Mouse (Mus musculus) frontal cortex, adult 2 months (tissue): ENCODE data around the gene Ccdc40. TPM values are rescaled to one million over a fixed set of nuclear protein-coding genes. Genes with fewer than 3 reads are reported as not detected.

Experiments used
- DNase-seq, 2 experiments: peaks; one replicate each; pipeline ENCODE4 v3.0.0; 2022; ENCODE audit warnings: low spot score in 1 of 2; ENCODE audit errors: extremely low spot score in 1 of 2
- polyA plus RNA-seq: library from polyadenylated mRNA; depleted of rRNA; stranded (reverse); fragments of >200 nt; gene quantifications from 2 replicates; pipeline ENCODE4 v1.2.3, GENCODE M21; 2012

Ccdc40 gene
- polyA plus RNA-seq, 1 experiment = 1.9 TPM

DNA sequence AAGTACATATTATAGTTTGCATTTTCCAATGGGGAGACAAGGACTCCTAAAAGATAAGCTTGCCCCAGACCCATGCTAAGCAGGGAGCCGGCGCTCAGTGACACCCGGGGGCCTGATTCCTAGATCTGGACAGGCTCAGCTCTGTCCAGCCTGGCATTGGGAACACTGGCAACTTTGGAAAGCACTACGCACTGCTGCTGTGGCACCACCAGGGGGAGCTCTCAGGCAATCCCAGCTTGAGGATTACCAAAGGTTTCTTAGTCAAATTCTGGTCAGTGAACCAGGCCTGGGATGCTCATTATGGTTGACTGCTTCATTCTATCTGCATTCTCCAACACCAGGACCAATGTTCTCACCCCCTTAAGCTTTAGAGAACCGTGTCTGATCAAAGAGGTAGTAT, 21.8 kb upstream of the Ccdc40 start:
- peak in 1 of 2 experiments; percentile 80 for DNase-seq

- DNase-seq = no peak
Measured at GRCm38 (mm10) chr11:119207986-119208385, 20.4 kb upstream of the Ccdc40 start.

GRCm38 (mm10) chr11:119208870-119209370, 19.5 kb upstream of the Ccdc40 start:
- DNase-seq = no peak

- DNase-seq = no peak
Measured at GRCm38 (mm10) chr11:119209371-119210025, 18.9 kb upstream of the Ccdc40 start.

- DNase-seq = peak in 1 of 2 experiments; percentile 84
Measured at GRCm38 (mm10) chr11:119210321-119211100, 17.9 kb upstream of the Ccdc40 start.

DNA sequence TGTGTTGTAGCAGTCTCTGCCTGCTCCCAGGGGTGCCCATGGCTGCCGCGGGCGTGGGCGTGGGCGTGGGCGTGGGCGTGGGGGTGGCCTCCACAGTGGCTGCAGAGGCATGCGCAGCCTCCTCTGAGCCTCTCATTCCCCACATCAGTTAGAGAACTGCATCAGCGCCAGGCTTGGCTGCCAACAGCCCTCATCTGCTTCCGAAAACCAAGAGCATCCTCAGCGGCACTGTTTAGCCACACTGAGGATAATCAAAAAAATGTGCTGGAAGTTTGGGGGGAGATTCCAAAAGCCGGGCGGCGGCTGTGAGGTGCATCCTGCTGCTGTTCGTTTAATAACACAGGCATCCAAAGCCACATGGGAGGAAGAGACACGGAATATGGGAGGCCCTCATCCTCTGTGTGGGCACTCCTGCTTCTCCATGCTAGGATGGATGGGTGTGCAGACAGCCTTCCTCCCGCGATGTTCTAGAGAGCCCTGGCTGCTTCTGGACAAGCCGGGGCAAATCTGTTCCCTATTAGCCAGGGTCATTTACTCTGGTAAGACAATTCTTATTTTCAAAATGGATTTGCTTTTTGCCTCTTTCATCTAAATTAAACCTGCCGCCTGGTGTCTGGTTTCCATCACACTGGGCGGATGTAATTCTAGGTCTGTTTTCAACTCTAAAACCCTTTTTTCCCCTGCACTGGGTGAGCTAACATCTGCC, 16.6 kb upstream of the Ccdc40 start:
- DNase-seq = peak in 1 of 2 experiments; percentile 56

- DNase-seq = no peak
Measured at GRCm38 (mm10) chr11:119213166-119213885, 15.0 kb upstream of the Ccdc40 start.

- DNase-seq = no peak
Measured at GRCm38 (mm10) chr11:119215038-119215904, 13.1 kb upstream of the Ccdc40 start.

- no peak for DNase-seq
Measured at GRCm38 (mm10) chr11:119215905-119216507, 12.4 kb upstream of the Ccdc40 start.

DNA sequence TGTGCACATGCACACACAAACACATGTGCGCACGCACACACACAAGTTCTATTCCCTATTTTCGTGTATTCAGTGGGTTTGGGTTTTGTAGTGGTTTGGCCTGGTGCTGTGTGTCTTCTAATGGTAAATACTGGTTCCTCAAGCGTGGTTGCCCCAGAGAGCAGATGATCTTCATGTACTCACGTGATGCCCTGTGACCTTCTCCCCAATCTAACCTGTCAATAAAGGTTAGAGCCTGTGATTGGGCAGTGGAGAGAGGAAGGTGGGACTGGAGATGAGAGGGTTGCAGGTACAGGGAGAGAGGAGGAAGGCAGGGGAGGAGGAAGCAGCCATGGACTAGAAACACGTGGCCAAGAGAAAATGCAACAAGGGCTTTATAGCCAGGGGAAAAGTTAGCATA, 10.5 kb upstream of the Ccdc40 start:
- no peak for DNase-seq

GRCm38 (mm10) chr11:119219816-119220465, 8.4 kb upstream of the Ccdc40 start:
- peak in 1 of 2 experiments; percentile 75 for DNase-seq

DNA sequence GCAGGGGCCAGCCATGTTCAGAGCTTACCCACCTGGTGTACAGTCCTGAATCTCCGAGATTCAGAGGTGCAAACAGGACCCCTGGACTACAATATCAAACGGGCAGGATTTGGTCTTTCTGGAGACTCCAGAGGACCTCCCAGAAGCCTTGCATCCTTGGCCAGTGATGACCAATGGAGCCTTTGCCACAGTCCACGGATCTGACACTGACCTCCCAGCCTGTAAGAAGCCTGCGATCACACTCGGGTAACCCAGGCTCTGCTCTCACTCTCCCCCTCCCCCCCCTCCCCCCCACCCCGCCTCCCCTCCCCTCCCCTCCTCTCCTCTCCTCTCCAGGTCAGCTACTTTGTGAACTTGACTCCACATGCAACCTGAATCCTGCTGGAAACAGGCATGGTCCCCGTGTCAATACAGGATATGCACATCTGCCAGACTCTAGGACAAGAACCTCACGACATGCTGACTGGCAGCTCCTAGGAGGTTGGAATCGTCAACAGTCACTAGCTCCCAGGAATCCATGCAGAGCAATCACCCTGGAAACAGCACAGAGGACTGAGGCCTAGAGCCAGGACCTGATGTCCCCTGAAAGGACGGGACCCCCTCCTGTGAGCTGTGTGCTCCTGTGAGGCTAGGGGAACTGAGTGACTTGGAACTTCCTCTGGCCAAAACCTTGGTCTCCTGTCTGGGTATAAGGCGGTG, 6.4 kb upstream of the Ccdc40 start:
- DNase-seq = no peak

DNA sequence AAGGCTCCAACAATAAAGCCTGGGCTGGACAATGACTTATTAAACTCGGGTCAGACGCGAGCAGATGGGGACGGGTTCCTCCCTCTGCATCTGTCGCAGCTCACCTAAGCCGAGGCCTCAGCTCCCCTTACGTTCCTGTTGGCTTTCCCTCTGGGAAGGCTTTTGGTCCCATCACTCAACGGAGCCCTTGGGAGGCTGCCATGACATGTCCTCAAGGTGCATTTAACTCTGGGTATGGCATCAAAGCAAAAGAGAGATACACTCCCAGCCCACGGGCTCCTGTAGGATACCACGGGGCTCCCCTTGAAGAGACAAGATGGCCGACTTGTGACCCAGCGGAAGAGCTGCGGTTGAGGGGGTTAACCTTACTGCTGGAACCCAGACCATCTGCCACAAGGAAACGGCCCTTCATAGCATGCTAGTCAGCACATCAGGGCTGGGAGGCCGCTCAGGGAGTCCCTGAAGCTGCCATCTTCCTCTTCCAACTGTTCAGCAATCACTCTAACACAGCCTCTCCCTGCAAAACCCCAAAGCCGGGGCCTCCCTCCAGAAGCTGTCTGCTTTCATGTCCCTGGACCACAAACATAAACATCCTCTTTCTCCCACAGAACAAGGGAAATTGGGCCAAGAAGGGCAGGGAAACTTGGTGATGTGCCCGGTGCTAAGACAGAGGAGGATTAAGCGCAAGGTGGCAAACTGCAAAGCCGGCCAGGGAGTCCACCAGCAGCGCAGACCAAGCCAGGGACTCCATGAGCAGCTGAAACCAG, 5.1 kb upstream of the Ccdc40 start:
- DNase-seq = no peak

- DNase-seq = no peak
Measured at GRCm38 (mm10) chr11:119224926-119225325, 3.4 kb upstream of the Ccdc40 start.

- DNase-seq = no peak
Measured at GRCm38 (mm10) chr11:119225634-119226033, 2.7 kb upstream of the Ccdc40 start.

DNA sequence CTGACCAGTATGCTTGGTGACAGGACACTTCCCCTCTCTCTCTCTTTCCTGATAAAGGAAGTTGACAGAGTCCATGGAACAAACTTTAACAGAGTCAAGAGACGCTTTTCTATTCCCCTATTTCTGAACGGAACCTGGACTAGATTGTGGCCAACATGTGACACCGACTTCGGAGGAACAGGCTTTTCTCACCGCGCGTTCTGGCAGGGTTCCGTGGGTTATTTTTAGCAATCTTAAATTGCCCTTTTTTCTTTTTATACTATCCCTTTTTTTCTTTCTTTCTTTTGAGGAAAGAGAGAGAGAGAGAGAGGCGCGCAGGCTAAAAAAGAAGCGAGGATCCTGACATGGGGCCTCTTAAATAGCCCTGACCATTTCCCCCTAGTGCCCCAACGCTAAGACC, 781 bp upstream of the Ccdc40 start:
- no peak for DNase-seq

DNA sequence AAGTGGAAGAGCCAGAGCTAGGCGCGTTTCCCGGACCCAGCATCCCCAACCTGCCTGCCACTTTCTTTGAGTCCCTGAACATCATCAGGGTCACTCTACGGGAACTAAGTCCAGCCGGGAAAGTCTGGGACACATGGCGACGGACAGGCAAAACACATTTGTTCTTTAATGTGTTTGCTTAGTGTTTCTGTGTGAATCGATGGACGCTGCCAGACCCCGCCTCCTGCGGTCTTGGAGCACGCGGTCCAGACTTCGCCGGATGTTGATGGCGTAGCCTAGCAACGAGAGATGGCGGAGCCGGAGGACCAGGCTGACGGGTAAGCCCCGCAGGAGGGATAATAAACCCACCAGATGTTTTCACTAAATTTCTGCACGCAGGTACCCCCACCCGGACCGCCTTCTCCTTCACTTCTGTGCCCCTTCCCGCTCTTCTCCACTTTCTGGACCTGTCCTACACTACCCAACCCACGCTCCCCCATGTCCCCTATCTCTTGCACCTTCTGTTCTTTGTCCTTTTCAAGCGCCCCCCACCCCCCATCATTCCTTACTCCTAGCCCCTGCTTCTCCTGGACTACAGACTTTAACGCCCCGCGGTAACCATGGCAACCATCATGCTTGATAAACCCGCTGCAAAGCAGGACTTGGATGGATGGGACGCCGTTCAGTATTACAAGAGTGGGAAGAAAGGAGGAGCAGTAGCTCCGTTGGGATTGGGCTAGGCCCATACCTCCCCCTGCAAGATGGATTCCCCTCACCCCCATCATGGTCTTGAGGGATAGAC, 664 bp downstream of the Ccdc40 start:
- DNase-seq = peak in 1 of 2 experiments; percentile 73
